Mouse (Mus musculus) adrenal gland, postnatal 14 days (tissue): Measurements from ENCODE around the gene Cdk5r1. TPM values are rescaled to one million over a fixed set of nuclear protein-coding genes. Genes with fewer than 3 reads are reported as not detected.
A peak's percentile ranks its signal among the peaks of the same experiment; 100 is the strongest.
"Not testable (repeated sequence)": the region's sequence is repeated elsewhere in the genome, so short reads cannot be mapped to it uniquely, and the experiment has no call there.

Experiments
- DNase-seq: peaks from one replicate; pipeline ENCODE4 v3.0.0; 2021; ENCODE audit warnings: mixed read lengths
- long read RNA-seq, 2 experiments: library from polyadenylated mRNA; stranded (forward); transcript quantifications; one replicate each; pipeline ENCODE4 v2.0.0; 2021
- total RNA-seq: library from RNA; stranded (reverse); gene quantifications from 2 replicates; pipeline ENCODE4 v1.2.3, GENCODE M21; 2021

Gene Cdk5r1
- total RNA-seq = 2.6 and 4.7 TPM in 2 replicates
- long read RNA-seq, experiment 1, full-length matches to known transcripts = 2 of 2 reads
- long read RNA-seq, experiment 1, partial matches to known transcripts = 0 of 2 reads
- long read RNA-seq, experiment 1, other reads (novel, unspliced or antisense) = 0 of 2 reads
- long read RNA-seq, experiment 2 = 0 reads

DNA sequence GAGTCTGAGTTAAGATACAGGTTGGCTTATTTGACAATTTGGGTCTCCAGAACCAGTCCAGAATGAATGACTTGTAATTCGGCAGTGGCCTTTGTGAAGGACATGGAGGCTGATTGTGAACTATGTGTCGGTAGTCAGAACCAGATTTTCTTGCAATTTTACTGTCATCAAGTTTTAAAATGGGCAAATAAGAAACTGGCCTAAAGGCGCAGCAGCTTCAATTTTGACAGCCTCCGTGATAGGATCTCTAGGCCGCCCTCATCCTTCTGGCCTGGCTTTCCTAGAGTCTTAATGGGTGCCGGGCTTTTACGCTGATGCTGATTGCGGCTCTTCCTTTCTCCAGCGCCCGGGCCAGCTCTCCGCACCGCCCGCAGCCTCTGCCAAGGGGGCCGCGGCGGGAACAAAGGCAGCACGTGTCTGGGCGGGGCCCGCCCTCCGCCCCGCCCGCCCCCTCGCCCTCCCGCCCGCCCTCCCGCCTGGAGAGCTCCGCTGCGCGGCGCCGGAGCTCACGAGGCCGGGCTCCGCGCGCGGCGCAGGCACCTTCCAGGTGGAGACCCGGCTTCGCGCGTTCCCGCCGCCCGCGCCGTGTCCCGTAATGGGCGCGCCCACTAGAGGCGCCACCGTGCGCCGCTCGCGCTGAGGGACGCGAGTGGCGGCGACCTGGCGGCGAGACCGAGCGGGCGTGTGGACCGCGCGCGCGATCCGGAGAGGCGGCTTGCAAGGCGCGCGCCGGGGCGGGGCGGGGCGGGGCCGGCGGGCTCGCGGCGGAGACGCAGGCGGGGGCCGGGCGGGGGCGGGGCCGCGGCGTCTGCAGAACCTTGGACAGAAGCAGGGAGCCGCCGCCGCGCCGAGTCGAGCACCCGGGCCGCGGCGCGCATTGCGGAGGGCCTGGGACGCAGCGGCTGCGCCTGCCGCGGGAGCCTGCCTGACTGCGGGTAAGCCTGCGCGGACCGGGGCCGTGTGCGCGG lies at the start of gene Cdk5r1:
Cdk5r1 (plus strand) TSS at position 802 of the 968 bp plus-strand sequence.
- DNase-seq = peak; percentile 92

- peak; percentile 98 for DNase-seq
These were observed 48.3 kb upstream of the Cdk5r1 start, which contains the start of gene Psmd11 for GRCm38 (mm10) chr11:80428381-80429008. Gene Psmd11 (plus strand): TSS chr11:80428615.

DNA sequence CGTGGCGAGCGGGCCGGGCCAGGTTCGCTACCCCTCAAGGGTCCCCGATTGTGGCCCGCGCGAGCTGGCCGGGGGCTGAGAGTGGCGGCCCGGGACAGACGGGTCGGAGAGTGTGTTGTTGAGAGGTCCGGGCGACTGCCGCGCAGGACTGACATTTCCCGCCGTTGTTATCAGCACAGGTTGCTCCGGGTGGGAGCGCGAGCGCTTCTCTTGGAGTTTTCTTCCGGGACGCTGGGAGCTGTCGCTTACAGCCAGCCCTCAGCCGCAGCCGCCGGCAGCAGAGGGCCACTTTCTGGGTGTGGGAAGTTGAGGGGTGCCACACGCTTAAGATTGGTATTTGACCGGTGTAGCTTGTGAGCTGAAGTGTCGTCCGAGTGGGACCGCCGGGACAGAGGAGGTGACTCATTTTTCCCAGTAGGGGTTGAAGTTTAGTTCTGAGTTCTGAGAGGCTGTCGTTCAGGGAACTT lies 47.8 kb upstream of the Cdk5r1 start:
- DNase-seq = peak; percentile 62

GRCm38 (mm10) chr11:80429500-80430166 lies 47.2 kb upstream of the Cdk5r1 start:
- DNase-seq = no peak

- DNase-seq = no peak
These were observed 46.4 kb upstream of the Cdk5r1 start for GRCm38 (mm10) chr11:80430366-80430910.

DNA sequence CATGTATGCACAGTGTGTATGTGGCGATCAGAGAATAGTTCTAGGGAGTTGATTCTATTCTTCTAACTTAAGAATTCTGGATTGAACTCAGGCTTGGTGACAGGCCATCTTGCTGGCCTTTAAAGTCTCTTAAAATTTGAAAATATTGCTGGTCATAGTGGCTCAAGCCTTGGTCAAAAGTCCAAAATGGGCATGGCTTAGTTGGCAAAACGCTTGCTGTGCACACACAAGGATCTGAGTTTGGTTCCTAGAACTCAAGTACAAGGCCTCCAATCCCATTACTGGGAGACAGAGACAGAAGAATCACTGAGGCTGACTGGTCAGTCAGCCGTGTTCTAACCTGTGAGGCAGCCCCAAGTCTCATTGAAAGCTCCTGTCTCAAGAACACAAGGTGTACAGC lies 29.9 kb upstream of the Cdk5r1 start:
- no peak for DNase-seq

- no peak for DNase-seq
These were observed 27.0 kb upstream of the Cdk5r1 start for GRCm38 (mm10) chr11:80449859-80450258.

GRCm38 (mm10) chr11:80452242-80452641 lies 24.6 kb upstream of the Cdk5r1 start:
- no peak for DNase-seq

- DNase-seq = no peak
These were observed 23.6 kb upstream of the Cdk5r1 start for GRCm38 (mm10) chr11:80453198-80453597.

DNA sequence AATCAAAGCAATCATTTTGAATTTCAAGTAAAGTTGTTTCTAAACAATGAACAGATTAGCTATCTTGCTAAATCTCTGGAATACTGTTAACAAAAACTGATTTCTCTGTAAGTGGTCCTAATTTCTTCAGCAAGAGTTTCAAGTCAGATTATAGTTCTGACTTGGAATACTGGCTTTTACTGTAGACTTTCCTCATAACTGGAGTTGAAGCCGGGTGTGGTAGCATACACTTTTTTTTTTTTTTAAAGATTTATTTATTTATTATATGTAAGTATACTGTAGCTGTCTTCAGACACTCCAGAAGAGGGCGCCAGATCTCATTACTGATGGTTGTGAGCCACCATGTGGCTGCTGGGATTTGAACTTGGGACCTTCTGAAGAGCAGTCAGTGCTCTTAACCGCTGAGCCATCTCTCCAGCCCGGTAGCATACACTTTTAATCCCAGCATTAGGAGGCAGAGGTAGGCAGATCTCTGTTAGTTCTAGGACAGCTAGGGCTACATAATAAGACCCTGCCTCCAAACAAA lies 13.2 kb upstream of the Cdk5r1 start:
- DNase-seq = not testable (repeated sequence)

DNA sequence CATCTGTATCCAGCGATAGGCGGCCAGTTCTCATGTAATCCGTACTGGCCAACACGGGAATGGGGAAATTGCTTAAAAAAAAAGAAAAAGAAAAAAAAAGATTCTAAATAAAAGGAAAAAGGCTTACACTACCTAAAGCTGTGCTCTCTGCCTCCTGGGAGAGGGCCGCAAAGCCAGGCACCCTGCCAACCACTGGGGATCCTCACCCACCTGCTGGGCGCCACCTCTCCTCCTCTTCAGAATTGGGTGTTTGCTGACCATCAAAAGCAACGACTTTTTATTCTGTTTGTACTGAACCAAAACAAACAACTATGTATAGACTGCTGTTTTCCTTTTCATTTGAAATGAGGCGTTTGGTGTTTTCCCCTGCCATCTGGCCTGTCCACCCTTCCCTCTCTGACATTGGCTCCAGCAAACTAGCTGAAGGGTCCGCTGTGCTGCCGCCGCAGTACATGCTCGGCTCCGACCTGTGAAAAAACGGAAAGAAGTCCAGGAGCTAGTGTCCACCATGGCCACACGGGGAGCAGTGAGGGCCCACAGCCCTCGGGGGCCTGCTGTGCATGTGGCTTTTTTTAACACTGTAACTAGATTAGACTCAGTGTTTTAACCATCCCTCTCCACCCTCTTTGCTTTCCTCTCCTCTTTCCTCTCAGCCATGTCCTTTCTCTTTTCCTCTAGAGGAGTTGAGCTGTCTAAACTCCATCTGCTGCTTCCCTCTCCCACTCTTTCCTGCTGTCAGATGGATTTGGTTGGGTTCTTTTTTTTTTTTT lies 4.8 kb upstream of the Cdk5r1 start:
- DNase-seq = no peak

DNA sequence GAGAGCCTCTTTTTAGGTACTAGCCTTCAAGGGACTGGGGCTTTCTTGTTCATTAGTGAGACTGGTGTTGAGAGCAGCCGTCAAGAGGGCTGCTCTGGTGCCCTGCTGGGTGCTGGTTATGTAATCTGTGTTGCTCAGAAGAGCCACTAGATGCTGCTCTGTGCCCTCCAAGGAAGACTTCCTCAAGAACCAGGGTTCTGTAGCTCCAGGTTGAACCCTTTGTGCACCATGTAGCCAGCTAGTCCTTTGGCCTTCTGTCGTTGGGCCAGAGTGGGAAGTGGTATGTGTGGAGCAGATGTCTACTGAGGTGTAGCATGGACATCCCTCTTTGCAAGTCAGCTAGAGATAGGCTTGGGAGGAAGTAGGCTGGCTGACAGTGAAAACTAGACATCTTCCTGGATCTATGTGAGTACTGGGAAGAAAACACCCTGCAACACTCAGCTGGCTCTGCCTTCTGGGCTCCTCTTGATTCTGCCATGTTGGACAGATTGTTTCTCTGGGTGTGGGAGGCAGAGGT lies 2.6 kb upstream of the Cdk5r1 start:
- DNase-seq = no peak

DNA sequence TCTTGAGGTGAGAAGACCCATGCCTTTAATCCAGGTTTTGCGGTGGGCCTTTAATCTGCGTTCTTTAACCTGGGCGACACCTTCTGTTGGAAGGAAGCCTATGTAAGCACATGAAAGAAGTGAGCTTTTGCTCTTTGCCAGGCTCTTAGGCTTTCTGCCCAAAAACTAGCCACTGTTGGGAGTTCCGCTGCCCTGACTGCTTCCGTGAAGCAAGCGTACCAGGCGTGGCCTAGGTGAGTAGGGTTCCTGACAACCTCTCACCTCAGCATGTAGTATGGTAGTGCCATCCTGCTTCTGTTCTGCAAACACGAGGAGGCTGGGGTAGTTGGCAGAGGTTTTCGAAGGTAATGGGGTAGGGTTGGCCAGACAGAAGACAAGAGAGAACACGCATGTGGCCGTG lies 2.0 kb upstream of the Cdk5r1 start:
- DNase-seq = peak; percentile 40

- no peak for DNase-seq
These were observed 1.3 kb upstream of the Cdk5r1 start for GRCm38 (mm10) chr11:80475544-80475943.

DNA sequence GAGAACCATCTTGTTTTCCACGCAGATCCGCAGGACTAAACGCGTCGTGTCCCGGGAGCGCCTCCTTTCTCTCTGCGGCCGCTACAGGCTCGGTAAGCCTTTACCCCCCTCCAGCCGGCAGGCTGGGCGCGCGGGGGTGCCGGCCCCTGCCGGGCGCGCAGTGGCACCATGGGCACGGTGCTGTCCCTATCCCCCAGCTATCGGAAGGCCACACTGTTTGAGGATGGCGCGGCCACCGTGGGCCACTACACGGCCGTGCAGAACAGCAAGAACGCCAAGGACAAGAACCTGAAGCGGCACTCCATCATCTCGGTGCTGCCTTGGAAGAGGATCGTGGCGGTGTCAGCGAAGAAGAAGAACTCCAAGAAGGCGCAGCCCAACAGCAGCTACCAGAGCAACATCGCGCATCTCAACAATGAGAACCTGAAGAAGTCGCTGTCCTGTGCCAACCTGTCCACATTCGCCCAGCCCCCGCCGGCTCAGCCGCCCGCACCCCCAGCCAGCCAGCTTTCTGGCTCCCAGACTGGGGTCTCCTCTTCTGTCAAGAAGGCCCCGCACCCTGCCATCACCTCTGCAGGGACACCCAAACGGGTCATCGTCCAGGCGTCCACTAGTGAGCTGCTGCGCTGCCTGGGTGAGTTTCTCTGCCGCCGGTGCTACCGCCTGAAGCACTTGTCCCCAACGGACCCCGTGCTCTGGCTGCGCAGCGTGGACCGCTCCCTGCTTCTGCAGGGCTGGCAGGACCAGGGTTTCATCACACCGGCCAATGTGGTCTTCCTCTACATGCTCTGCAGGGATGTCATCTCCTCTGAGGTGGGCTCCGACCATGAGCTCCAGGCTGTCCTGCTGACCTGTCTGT lies 747 bp downstream of the Cdk5r1 start:
- DNase-seq = peak; percentile 42

- DNase-seq = no peak
These were observed 2.0 kb downstream of the Cdk5r1 start for GRCm38 (mm10) chr11:80478694-80479412.

DNA sequence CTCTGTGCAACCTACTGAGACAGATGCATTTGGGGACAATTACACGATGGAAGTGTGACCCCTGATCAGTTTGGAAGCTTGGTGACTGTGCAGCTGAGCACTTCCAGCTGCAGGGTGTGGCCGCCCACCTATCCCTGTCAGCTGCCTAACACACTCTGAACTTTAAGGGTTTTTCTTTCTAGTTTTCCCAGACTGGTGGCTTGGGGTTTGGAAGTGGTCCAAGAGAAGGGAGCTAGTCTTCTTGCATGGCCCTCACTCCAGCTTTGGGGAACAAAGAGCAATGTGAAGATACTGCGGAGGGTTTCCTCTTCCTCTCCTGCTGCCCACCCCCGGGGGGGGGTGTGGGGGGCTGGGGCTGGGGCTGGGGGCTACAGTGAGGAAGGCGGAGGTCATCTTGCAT lies 2.6 kb downstream of the Cdk5r1 start:
- no peak for DNase-seq

GRCm38 (mm10) chr11:80479906-80480866 lies 3.4 kb downstream of the Cdk5r1 start:
- DNase-seq = no peak
